Mouse (Mus musculus) monocyte, adult 2 months (primary cell): ENCODE measurements around the gene Auts2.
"Not testable (repeated sequence)": the region's sequence is repeated elsewhere in the genome, so short reads cannot be mapped to it uniquely, and the experiment has no call there.

Experiments used
- DNase-seq, 2 experiments: peaks; one replicate each; pipeline ENCODE4 v3.0.0; 2022; ENCODE audit warnings: low spot score in 2 of 2, low read depth in 1 of 2

Auts2 gene

GRCm38 (mm10) chr5:132543118-132544071, at the start of gene Auts2:
Auts2 (minus strand) TSS chr5:132543344.
- DNase-seq: no peak

GRCm38 (mm10) chr5:132591721-132592695, 48.9 kb upstream of the Auts2 start:
- DNase-seq: no peak

GRCm38 (mm10) chr5:132579774-132580173, 36.6 kb upstream of the Auts2 start:
- DNase-seq: no peak

- DNase-seq: not testable (repeated sequence)
Observed at GRCm38 (mm10) chr5:132560771-132561170, 17.6 kb upstream of the Auts2 start.

GRCm38 (mm10) chr5:132545761-132546160, 2.6 kb upstream of the Auts2 start:
- DNase-seq: no peak

GRCm38 (mm10) chr5:132544176-132544995, 1.2 kb upstream of the Auts2 start:
- DNase-seq: no peak

- DNase-seq: no peak
Observed at GRCm38 (mm10) chr5:132542381-132543020, 643 bp downstream of the Auts2 start.

- DNase-seq: no peak
Observed at GRCm38 (mm10) chr5:132541951-132542350, 1.2 kb downstream of the Auts2 start.

GRCm38 (mm10) chr5:132541371-132541931, 1.7 kb downstream of the Auts2 start:
- no peak for DNase-seq

- no peak for DNase-seq
Observed at GRCm38 (mm10) chr5:132540841-132541311, 2.3 kb downstream of the Auts2 start.

- no peak for DNase-seq
Observed at GRCm38 (mm10) chr5:132537475-132537874, 5.7 kb downstream of the Auts2 start.

GRCm38 (mm10) chr5:132526395-132526794, 16.7 kb downstream of the Auts2 start:
- DNase-seq: no peak

GRCm38 (mm10) chr5:132521358-132521873, 21.7 kb downstream of the Auts2 start:
- DNase-seq: no peak

GRCm38 (mm10) chr5:132517879-132518278, 25.3 kb downstream of the Auts2 start:
- DNase-seq: no peak

- no peak for DNase-seq
Observed at GRCm38 (mm10) chr5:132514521-132514920, 28.6 kb downstream of the Auts2 start.

GRCm38 (mm10) chr5:132513206-132513605, 29.9 kb downstream of the Auts2 start:
- DNase-seq: no peak

- DNase-seq: no peak
Observed at GRCm38 (mm10) chr5:132509464-132509885, 33.7 kb downstream of the Auts2 start.

- DNase-seq: no peak
Observed at GRCm38 (mm10) chr5:132504893-132505292, 38.3 kb downstream of the Auts2 start.

- no peak for DNase-seq
Observed at GRCm38 (mm10) chr5:132503431-132503830, 39.7 kb downstream of the Auts2 start.
